Mouse (Mus musculus): ENCODE measurements at regions not wholly inside any gene's neighbourhood (a gene's known extent, or its start where the extent isn't known, plus 50 kb on each side); places are given as distances from the start of the nearest gene placed in this dataset.

DNA sequence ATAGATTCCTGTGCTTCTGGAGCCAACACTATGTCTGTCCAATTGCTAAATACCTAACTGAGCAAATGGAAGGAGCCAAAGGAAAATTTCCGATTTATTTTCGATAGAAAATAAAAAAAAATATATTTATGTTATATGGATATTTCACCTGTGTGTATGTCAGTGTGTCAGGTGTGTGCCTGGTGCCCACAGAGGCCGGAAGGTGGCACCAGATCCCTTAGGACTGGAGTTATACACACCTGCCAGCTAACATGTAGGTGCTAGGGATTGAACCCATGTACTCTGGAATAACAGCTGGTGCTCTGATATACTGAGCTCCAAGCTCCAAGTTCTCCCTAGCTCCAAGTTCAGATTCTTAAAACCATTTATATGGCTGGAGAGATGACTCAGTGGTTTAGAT, 79.0 kb downstream of the Mfsd1 start:
- peaks cover 3 to 8% of the 10 kb centered on the region in 2 experiments; a peak in 2 of 4 replicates for H3K4me1 ChIP-seq (ENCODE audit: control insufficient read depth in 1 of 2, insufficient read depth in 2 of 2)
- H3K27ac ChIP-seq (ENCODE audit: insufficient read depth, low read depth) = no peak overlapping the region
- TF ChIP-seq BHLHE40 (IDR thresholded peaks at IDR 0.05; ENCODE audit: low read depth, low read length) = no peak
- no peak for TF ChIP-seq MEF2A (IDR thresholded peaks at IDR 0.05; ENCODE audit: borderline replicate concordance, low read depth, low read length)
- TF ChIP-seq SIN3A (IDR thresholded peaks at IDR 0.05; ENCODE audit: low read length) = no peak
- no peak for TF ChIP-seq PAX5 (IDR thresholded peaks at IDR 0.05; ENCODE audit: low read length)
- TF ChIP-seq NELFE (IDR thresholded peaks at IDR 0.05; ENCODE audit: low read depth, low read length) = no peak
- TF ChIP-seq MXI1 (IDR thresholded peaks at IDR 0.05; ENCODE audit: low read depth, low read length) = no peak
- peak; percentile 39 for TF ChIP-seq RAD21 (IDR thresholded peaks at IDR 0.05; ENCODE audit: low read depth, low read length)
- TF ChIP-seq ELF1 (IDR thresholded peaks at IDR 0.05; ENCODE audit: low read depth, low read length) = no peak
- TF ChIP-seq ETS1 (conservative IDR thresholded peaks at IDR 0.05; ENCODE audit: low read depth, low read length) = no peak
- TF ChIP-seq MAZ (IDR thresholded peaks at IDR 0.05; ENCODE audit: low read depth, low read length) = no peak
- peak; percentile 39 for TF ChIP-seq SMC3 (IDR thresholded peaks at IDR 0.05; ENCODE audit: low read depth, low read length)
- TF ChIP-seq UBTF (IDR thresholded peaks at IDR 0.05; ENCODE audit: low read depth, low read length) = no peak
- TF ChIP-seq CHD2 (IDR thresholded peaks at IDR 0.05; ENCODE audit: low read length) = no peak
- peak in 1 of 2 experiments; percentile 51; a peak in 2 of 4 replicates for TF ChIP-seq CTCF (conservative IDR thresholded peaks at IDR 0.05 in 1 of 2, IDR thresholded peaks at IDR 0.05 in 1 of 2; ENCODE audit: low read depth in 2 of 2, low read length in 2 of 2)
- no peak for TF ChIP-seq ZC3H11A (IDR thresholded peaks at IDR 0.05; ENCODE audit: low read depth, low read length)
- no peak overlapping the region for H3K4me3 ChIP-seq (replicated peaks in 1 of 3; ENCODE audit: low read depth in 2 of 3, low read length in 2 of 3, poor library complexity in 1 of 3)
- dilution Hi-C loops (cut with MboI; ENCODE audit: extremely low pct_ligation_motif_present, extremely low pct_unique_long_range_greater_than_20kb, low sequenced_read_pairs) = no loop called here
- no peak overlapping the region for H3K4me2 ChIP-seq (ENCODE audit: insufficient read depth, low read depth, poor library complexity, severe bottlenecking)
- no peak overlapping the region for H3K9ac ChIP-seq (ENCODE audit: insufficient read depth, low read depth)
- DNase-seq (ENCODE audit: extremely low read depth) = no peak
- H3K27me3 ChIP-seq (replicated peaks) = no peaks in the 10 kb centered on the region
- in situ Hi-C loops (cut with MboI; ENCODE audit: low pct_ligation_motif_present, low pct_unique_long_range_greater_than_20kb, low sequenced_read_pairs) = no loop called here
- H3K79me2 ChIP-seq (replicated peaks; ENCODE audit: control insufficient read depth, extremely low read depth, insufficient read depth, poor library complexity, severe bottlenecking) = no peaks in the 10 kb centered on the region
- no peaks in the 10 kb centered on the region for H3K36me3 ChIP-seq (replicated peaks in 1 of 2; ENCODE audit: control insufficient read depth in 1 of 2, insufficient read depth in 1 of 2, low read length in 1 of 2)
- no peaks in the 10 kb centered on the region for H3K9me3 ChIP-seq (replicated peaks; ENCODE audit: low read length)

GRCm38 (mm10) chr3:67709322-67709721, 126.8 kb downstream of the Mfsd1 start:
- Histone ChIP-seq H3K9ac (ENCODE audit: insufficient read depth, low read depth) (no peak overlapping the region), H3K27me3 (replicated peaks) (no peaks in the 10 kb centered on the region), H3K4me1 (ENCODE audit: control insufficient read depth in 1 of 2, insufficient read depth in 2 of 2) (no peaks in the 10 kb centered on the region), H3K4me2 (ENCODE audit: insufficient read depth, low read depth, poor library complexity, severe bottlenecking) (no peak overlapping the region), H3K27ac (ENCODE audit: insufficient read depth, low read depth) (no peak overlapping the region), H3K9me3 (replicated peaks; ENCODE audit: low read length) (peaks cover 2% of the 10 kb centered on the region), H3K36me3 (replicated peaks in 1 of 2; ENCODE audit: control insufficient read depth in 1 of 2, insufficient read depth in 1 of 2, low read length in 1 of 2) (no peaks in the 10 kb centered on the region), H3K4me3 (replicated peaks in 1 of 3; ENCODE audit: low read depth in 2 of 3, low read length in 2 of 3, poor library complexity in 1 of 3) (no peak overlapping the region), H3K79me2 (replicated peaks; ENCODE audit: control insufficient read depth, extremely low read depth, insufficient read depth, poor library complexity, severe bottlenecking) (no peaks in the 10 kb centered on the region)
- TF ChIP-seq EP300 (IDR thresholded peaks at IDR 0.05; ENCODE audit: low read length) = no peak
- TF ChIP-seq MAZ (IDR thresholded peaks at IDR 0.05; ENCODE audit: low read depth, low read length) = no peak
- TF ChIP-seq CHD1 (IDR thresholded peaks at IDR 0.05; ENCODE audit: low read depth, low read length) = no peak
- no peak for TF ChIP-seq ZKSCAN1 (IDR thresholded peaks at IDR 0.05; ENCODE audit: borderline replicate concordance, low read depth, low read length)
- dilution Hi-C loops (cut with MboI; ENCODE audit: extremely low pct_ligation_motif_present, extremely low pct_unique_long_range_greater_than_20kb, low sequenced_read_pairs) (no loop called here), in situ Hi-C loops (cut with MboI; ENCODE audit: low pct_ligation_motif_present, low pct_unique_long_range_greater_than_20kb, low sequenced_read_pairs) (no loop called here)
- DNase-seq (ENCODE audit: extremely low read depth) = no peak

Data from CH12.LX (cell line).